In the genomic region with DNA sequence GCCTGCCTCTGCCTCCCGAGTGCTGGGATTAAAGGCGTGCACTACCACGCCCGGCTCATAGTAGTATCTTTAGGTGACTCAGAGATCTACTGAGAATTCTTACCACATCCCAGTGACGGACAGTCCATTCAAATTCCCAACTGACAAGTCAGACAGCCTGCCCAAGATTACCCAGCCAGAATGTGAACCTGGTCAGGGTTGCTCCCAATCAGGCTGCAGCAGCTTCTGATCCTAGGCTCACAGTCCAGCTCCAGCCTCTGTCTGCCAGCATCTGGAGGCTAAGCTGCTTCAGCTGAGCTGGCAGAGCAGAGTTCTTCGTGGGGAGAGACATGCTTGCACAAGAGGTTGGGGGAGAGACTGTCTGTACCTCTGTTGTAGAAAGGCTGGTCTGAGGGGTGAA, we compare ENCODE assay signal across 21 mouse cellular contexts. TPM values are rescaled to one million over a fixed set of nuclear protein-coding genes. Genes with fewer than 3 reads are reported as not detected.
A peak's percentile ranks its signal among the peaks of the same experiment; 100 is the strongest.
DNase-seq lines count a peak whose midpoint lies in the region; ATAC-seq and TF ChIP-seq lines count a peak whose summit lies in the region.
"Had no signal": no experiment of that assay in that cellular context is flagged by ENCODE, and none has a peak within 500 bp of the region (broad histone marks: within the 10 kb centered on the region; RNA-seq: fewer than 3 reads in every experiment).

No protein-coding gene starts in this region.

- no peaks in the 10 kb centered on the region for H3K4me1 ChIP-seq in lung, postnatal 0 days (ENCODE audit: insufficient read depth, low read depth, low read length)
- no peaks in the 10 kb centered on the region for H3K4me1 ChIP-seq in stomach, postnatal 0 days (replicated peaks; ENCODE audit: control insufficient read depth, insufficient read depth)
- H3K4me1 ChIP-seq in heart, embryonic 10.5 days: 0 out of 2 replicates have a peak, but pooled peaks cover 6% of the 10 kb centered on the region

- no peak overlapping the region for H3K9ac ChIP-seq in lung, postnatal 0 days (replicated peaks; ENCODE audit: low read depth)
- no peak overlapping the region for H3K9ac ChIP-seq in stomach, postnatal 0 days (ENCODE audit: low read length)
- H3K9ac ChIP-seq: forebrain, embryonic 13.5 days had no signal

- H3K27me3 ChIP-seq in lung, postnatal 0 days (replicated peaks; ENCODE audit: insufficient read depth, low read length): no peaks in the 10 kb centered on the region
- no peaks in the 10 kb centered on the region for H3K27me3 ChIP-seq in stomach, postnatal 0 days (ENCODE audit: control insufficient read depth, insufficient read depth, low read length)
- no peaks in the 10 kb centered on the region for H3K27me3 ChIP-seq in heart, embryonic 10.5 days (ENCODE audit: insufficient read depth, poor library complexity, severe bottlenecking)
- H3K27me3 ChIP-seq: forebrain, embryonic 13.5 days had no signal

- no peak overlapping the region for H3K4me2 ChIP-seq in lung, postnatal 0 days (replicated peaks; ENCODE audit: low read depth, low read length)
- H3K4me2 ChIP-seq in stomach, postnatal 0 days (replicated peaks; ENCODE audit: low read depth): no peak overlapping the region

- no peaks in the 10 kb centered on the region for H3K36me3 ChIP-seq in lung, postnatal 0 days (ENCODE audit: insufficient read depth, low read length)
- no peaks in the 10 kb centered on the region for H3K36me3 ChIP-seq in stomach, postnatal 0 days (ENCODE audit: control insufficient read depth, insufficient read depth, low read length)
- no peaks in the 10 kb centered on the region for H3K36me3 ChIP-seq in heart, embryonic 10.5 days
- H3K36me3 ChIP-seq: hindbrain, embryonic 10.5 days had no signal

- no peak overlapping the region for H3K4me3 ChIP-seq in lung, postnatal 0 days (ENCODE audit: low read depth, low read length)
- H3K4me3 ChIP-seq in stomach, postnatal 0 days (ENCODE audit: low read depth, low read length): no peak overlapping the region
- H3K4me3 ChIP-seq in heart, embryonic 10.5 days: no peak overlapping the region
- H3K4me3 ChIP-seq: hindbrain, embryonic 10.5 days; left cerebral cortex, adult 2 months had no signal

- WGBS in lung, postnatal 0 days: 83% methylated on average over 6 of the region's 6 CpGs
- 72% methylated on average over 6 of the region's 6 CpGs for WGBS in stomach, postnatal 0 days
- WGBS in heart, embryonic 10.5 days: 76% methylated on average over 6 of the region's 6 CpGs

- peak; percentile 5; the same call in 1 of the 2 replicates for ATAC-seq in lung, postnatal 0 days
- peak; percentile 77 for ATAC-seq in stomach, postnatal 0 days (ENCODE audit: low FRiP score, low TSS enrichment)

- no peak overlapping the region; the same call in 1 of the 2 replicates for H3K27ac ChIP-seq in lung, postnatal 0 days (ENCODE audit: low read length)
- no peak overlapping the region for H3K27ac ChIP-seq in stomach, postnatal 0 days (replicated peaks)
- no peak overlapping the region for H3K27ac ChIP-seq in heart, embryonic 10.5 days
- H3K27ac ChIP-seq: forebrain, embryonic 13.5 days had no signal

- DNase-seq in adrenal gland, adult 2 months: peak; percentile 78
- DNase-seq in adrenal gland, postnatal 25 days: no peak
- peak; percentile 48 for DNase-seq in lung, postnatal 0 days (ENCODE audit: low spot score)
- no peak for DNase-seq in lung, adult 18-20 months
- peak; percentile 58 for DNase-seq in gonadal fat pad, adult 2 months (ENCODE audit: low read depth)
- DNase-seq in stomach, postnatal 0 days (ENCODE audit: low spot score): peak; percentile 25
- no peak for DNase-seq in urinary bladder, adult 18-20 months (ENCODE audit: low spot score in 2 of 2)
- no peak for DNase-seq in heart, embryonic 10.5 days (ENCODE audit: low spot score)
- DNase-seq: B cell, adult 2 months; spleen, adult 18-20 months had no signal

- H3K9me3 ChIP-seq in lung, postnatal 0 days (ENCODE audit: low read length): no peaks in the 10 kb centered on the region
- H3K9me3 ChIP-seq in stomach, postnatal 0 days (ENCODE audit: control insufficient read depth, low read length): no peaks in the 10 kb centered on the region
- H3K9me3 ChIP-seq in heart, embryonic 10.5 days: no peaks in the 10 kb centered on the region
- H3K9me3 ChIP-seq: forebrain, embryonic 13.5 days; hindbrain, embryonic 10.5 days had no signal

- 0 out of 2 replicates have a peak, but pooled peaks have one; percentile 30 for TF ChIP-seq EP300 in lung, postnatal 0 days (IDR thresholded peaks at IDR 0.05)
- TF ChIP-seq EP300 in stomach, postnatal 0 days (optimal IDR thresholded peaks at IDR 0.05): no peak

- TF ChIP-seq CTCF in lung, postnatal 0 days (IDR thresholded peaks at IDR 0.05): no peak
- no peak for TF ChIP-seq CTCF in stomach, postnatal 0 days (IDR thresholded peaks at IDR 0.05; ENCODE audit: low read depth)

RNA-seq across cellular contexts. Expression of a gene that starts 26.2 kb away (rescaled TPM):
- total RNA-seq in adrenal gland, adult 2 months (2021): 10 to 100 TPM; 76.6 to 96.6 TPM
- polyA plus RNA-seq in adrenal gland, adult 2 months (2012; rRNA removed): 10.6 and 13.9 TPM in 2 replicates
- total RNA-seq in adrenal gland, postnatal 25 days (2021): 121 and 142 TPM in 2 replicates
- 52.4 and 55.7 TPM in 2 replicates for polyA plus RNA-seq in lung, postnatal 0 days (2015; fragmentation: Nextera tagmentation; extraction: Ambion mirVana)
- 23.1 and 26.3 TPM in 2 replicates for polyA plus RNA-seq in gonadal fat pad, adult 2 months (2012; rRNA removed)
- polyA plus RNA-seq in stomach, postnatal 0 days (2015; fragmentation: Nextera tagmentation; extraction: Ambion mirVana): 33.7 and 35.0 TPM in 2 replicates
- 51.0 and 58.4 TPM in 2 replicates for polyA plus RNA-seq in heart, embryonic 10.5 days (2016; fragmentation: Nextera tagmentation; extraction: Ambion mirVana)

RNA-seq across cellular contexts. Expression of a gene that starts 30.9 kb away (rescaled TPM):
- 10 to 100 TPM; 29.4 to 41.2 TPM for total RNA-seq in adrenal gland, adult 2 months (2021)
- polyA plus RNA-seq in adrenal gland, adult 2 months (2012; rRNA removed): 46.5 and 82.7 TPM in 2 replicates
- 35.6 and 60.4 TPM in 2 replicates for total RNA-seq in adrenal gland, postnatal 25 days (2021)
- 18.9 and 19.3 TPM in 2 replicates for polyA plus RNA-seq in lung, postnatal 0 days (2015; fragmentation: Nextera tagmentation; extraction: Ambion mirVana)
- 4.3 and 6.0 TPM in 2 replicates for polyA plus RNA-seq in gonadal fat pad, adult 2 months (2012; rRNA removed)
- polyA plus RNA-seq in stomach, postnatal 0 days (2015; fragmentation: Nextera tagmentation; extraction: Ambion mirVana): 1.4 and 1.6 TPM in 2 replicates
- polyA plus RNA-seq in heart, embryonic 10.5 days (2016; fragmentation: Nextera tagmentation; extraction: Ambion mirVana): 0.46 and 3.5 TPM in 2 replicates
- total RNA-seq: common myeloid progenitor, adult 5-6 weeks; monocyte, adult 5-6 weeks had no signal

RNA-seq across cellular contexts. Expression of a gene that starts 50.0 kb away (rescaled TPM):
- total RNA-seq in adrenal gland, adult 2 months (2021): not detected
- not detected in 2 replicates for polyA plus RNA-seq in adrenal gland, adult 2 months (2012; rRNA removed)
- total RNA-seq in adrenal gland, postnatal 25 days (2021): not detected in 2 replicates
- not detected in 2 replicates for polyA plus RNA-seq in lung, postnatal 0 days (2015; fragmentation: Nextera tagmentation; extraction: Ambion mirVana)
- not detected in 2 replicates for polyA plus RNA-seq in gonadal fat pad, adult 2 months (2012; rRNA removed)
- polyA plus RNA-seq in stomach, postnatal 0 days (2015; fragmentation: Nextera tagmentation; extraction: Ambion mirVana): not detected in 2 replicates
- polyA plus RNA-seq in heart, embryonic 10.5 days (2016; fragmentation: Nextera tagmentation; extraction: Ambion mirVana): not detected in 2 replicates
- total RNA-seq: common myeloid progenitor, adult 5-6 weeks; left cerebral cortex, adult 2 months; monocyte, adult 5-6 weeks had no signal
- polyA plus RNA-seq: embryonic facial prominence, embryonic 14.5 days; forebrain, embryonic 13.5 days; heart, embryonic 11.5 days; hindbrain, embryonic 10.5 days; large intestine, adult 2 months; limb, embryonic 14.5 days; neural tube, embryonic 14.5 days; urinary bladder, adult 2 months had no signal

Comparison
In these comparisons a context has a peak if more than half of its experiments do, and no peak if none do; other contexts are left out.
1. DNase-seq: peak in adrenal gland, adult 2 months (single experiment), lung, postnatal 0 days (single experiment), gonadal fat pad, adult 2 months (single experiment) and stomach, postnatal 0 days (single experiment); none in adrenal gland, postnatal 25 days (single experiment), lung, adult 18-20 months (0 of 2), urinary bladder, adult 18-20 months (0 of 2) and heart, embryonic 10.5 days (single experiment).